Mouse (Mus musculus): Measurements from ENCODE around the gene Aebp1. TPM values are rescaled to one million over a fixed set of nuclear protein-coding genes. Genes with fewer than 3 reads are reported as not detected.

The Aebp1 gene
- polyA plus RNA-seq, 1 experiment from 2014 or later: 15.0 TPM

GRCm38 (mm10) chr11:5851021-5851736 lies 10.6 kb upstream of the Aebp1 start:
- Histone ChIP-seq H3K4me1 (ENCODE audit: control insufficient read depth, insufficient read depth, low read length) (no peaks in the 10 kb centered on the region), H3K4me3 (ENCODE audit: low read depth, low read length) (no peak overlapping the region), H3K9me3 (ENCODE audit: control insufficient read depth, low read length) (no peaks in the 10 kb centered on the region), H3K27ac (ENCODE audit: low read depth, low read length) (no peak overlapping the region), H3K4me2 (no peak overlapping the region), H3K9ac (ENCODE audit: low read length) (no peak overlapping the region), H3K36me3 (ENCODE audit: control insufficient read depth, insufficient read depth, low read length) (no peaks in the 10 kb centered on the region), H3K27me3 (ENCODE audit: control insufficient read depth, insufficient read depth, low read length) (no peaks in the 10 kb centered on the region)
- no peak for ATAC-seq (ENCODE audit: low FRiP score)
- DNase-seq (ENCODE audit: low spot score, missing footprints): no peak
- 61% methylated on average over 4 of the region's 4 CpGs for WGBS

DNA sequence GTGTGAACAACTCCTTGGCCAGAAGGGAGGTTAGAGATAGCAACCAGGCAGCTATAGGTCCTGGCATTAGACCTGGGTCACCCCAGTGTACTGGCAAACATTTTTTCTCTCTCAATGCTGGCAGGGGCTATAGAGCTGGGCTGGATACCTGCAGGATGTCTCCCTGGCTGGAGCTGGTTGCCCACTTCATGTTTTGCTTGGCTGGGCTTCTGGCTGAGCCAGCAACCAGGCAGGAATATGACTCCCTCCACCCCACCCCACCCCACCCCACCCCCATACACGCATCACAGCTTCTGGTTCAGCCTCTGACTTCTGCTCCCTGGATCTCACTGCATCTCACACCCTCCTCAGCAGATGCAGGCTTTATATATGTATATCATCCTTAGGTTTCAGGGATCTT lies 9.4 kb upstream of the Aebp1 start:
- DNase-seq (ENCODE audit: low spot score, missing footprints): no peak
- no peaks in the 10 kb centered on the region for H3K36me3 ChIP-seq (ENCODE audit: control insufficient read depth, insufficient read depth, low read length)
- no peak overlapping the region for H3K27ac ChIP-seq (ENCODE audit: low read depth, low read length)
- no peaks in the 10 kb centered on the region for H3K27me3 ChIP-seq (ENCODE audit: control insufficient read depth, insufficient read depth, low read length)
- no peaks in the 10 kb centered on the region for H3K9me3 ChIP-seq (ENCODE audit: control insufficient read depth, low read length)
- H3K4me1 ChIP-seq (ENCODE audit: control insufficient read depth, insufficient read depth, low read length): no peaks in the 10 kb centered on the region
- no peak overlapping the region for H3K4me3 ChIP-seq (ENCODE audit: low read depth, low read length)
- no peak overlapping the region for H3K4me2 ChIP-seq
- WGBS: 90% methylated on average over 1 of the region's 1 CpGs
- no peak for ATAC-seq (ENCODE audit: low FRiP score)
- H3K9ac ChIP-seq (ENCODE audit: low read length): no peak overlapping the region

DNA sequence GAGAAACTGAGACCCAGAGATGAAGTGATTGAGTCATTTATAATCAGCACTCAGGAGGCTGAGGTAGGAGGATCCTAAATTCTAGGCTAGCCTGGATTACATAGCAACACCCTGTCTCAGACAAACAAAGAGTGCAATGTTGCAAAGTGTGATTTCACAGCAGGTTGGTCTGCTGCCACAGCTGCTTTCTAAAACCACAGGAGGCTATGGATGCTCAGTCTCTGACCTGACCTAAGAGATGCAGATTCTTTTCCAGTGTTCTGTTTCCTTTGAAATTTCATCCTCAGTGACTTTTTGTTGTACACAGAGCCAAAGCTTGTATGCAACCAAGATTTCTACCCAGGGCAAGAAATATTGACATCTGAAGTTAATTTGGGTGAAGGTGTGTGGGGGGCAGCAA lies 6.3 kb upstream of the Aebp1 start:
- Histone ChIP-seq H3K4me3 (ENCODE audit: low read depth, low read length) (no peak overlapping the region), H3K9me3 (ENCODE audit: control insufficient read depth, low read length) (no peaks in the 10 kb centered on the region), H3K27me3 (ENCODE audit: control insufficient read depth, insufficient read depth, low read length) (no peaks in the 10 kb centered on the region), H3K36me3 (ENCODE audit: control insufficient read depth, insufficient read depth, low read length) (no peaks in the 10 kb centered on the region), H3K4me2 (no peak overlapping the region), H3K27ac (ENCODE audit: low read depth, low read length) (no peak overlapping the region), H3K9ac (ENCODE audit: low read length) (no peak overlapping the region), H3K4me1 (ENCODE audit: control insufficient read depth, insufficient read depth, low read length) (no peaks in the 10 kb centered on the region)
- ATAC-seq (ENCODE audit: low FRiP score) (no peak), DNase-seq (ENCODE audit: low spot score, missing footprints) (no peak)

DNA sequence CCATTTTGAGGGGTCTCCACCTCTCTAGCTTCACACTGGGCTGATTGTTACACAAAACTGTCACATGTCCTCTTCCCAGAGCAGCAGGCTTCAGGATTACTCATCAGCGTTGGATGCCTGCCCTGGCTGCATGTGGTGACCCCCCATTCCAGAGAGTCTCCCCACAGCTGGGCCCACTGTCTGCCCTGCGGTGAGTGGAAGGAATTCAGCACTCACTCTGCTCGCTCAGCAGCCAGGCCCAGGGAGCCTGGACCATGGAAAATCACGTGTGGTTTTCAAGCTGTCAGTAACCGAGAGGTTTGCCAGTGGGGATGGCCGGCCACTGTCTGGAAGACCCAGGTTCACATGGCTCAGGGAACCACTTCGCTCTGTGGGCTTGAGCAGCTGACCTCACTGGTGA lies 5.8 kb upstream of the Aebp1 start:
- no peaks in the 10 kb centered on the region for H3K36me3 ChIP-seq (ENCODE audit: control insufficient read depth, insufficient read depth, low read length)
- no peak overlapping the region for H3K27ac ChIP-seq (ENCODE audit: low read depth, low read length)
- no peaks in the 10 kb centered on the region for H3K4me1 ChIP-seq (ENCODE audit: control insufficient read depth, insufficient read depth, low read length)
- no peak overlapping the region for H3K4me2 ChIP-seq
- no peak for ATAC-seq (ENCODE audit: low FRiP score)
- H3K27me3 ChIP-seq (ENCODE audit: control insufficient read depth, insufficient read depth, low read length): peaks cover 3% of the 10 kb centered on the region
- no peak overlapping the region for H3K4me3 ChIP-seq (ENCODE audit: low read depth, low read length)
- 43% methylated on average over 7 of the region's 7 CpGs for WGBS
- no peak overlapping the region for H3K9ac ChIP-seq (ENCODE audit: low read length)
- H3K9me3 ChIP-seq (ENCODE audit: control insufficient read depth, low read length): no peaks in the 10 kb centered on the region
- no peak for DNase-seq (ENCODE audit: low spot score, missing footprints)

GRCm38 (mm10) chr11:5856479-5857130 lies 5.1 kb upstream of the Aebp1 start:
- H3K4me2 ChIP-seq: no peak overlapping the region
- 80% methylated on average over 8 of the region's 8 CpGs for WGBS
- peaks cover 4% of the 10 kb centered on the region for H3K4me1 ChIP-seq (ENCODE audit: control insufficient read depth, insufficient read depth, low read length)
- H3K9me3 ChIP-seq (ENCODE audit: control insufficient read depth, low read length): no peaks in the 10 kb centered on the region
- no peak for ATAC-seq (ENCODE audit: low FRiP score)
- H3K4me3 ChIP-seq (ENCODE audit: low read depth, low read length): no peak overlapping the region
- H3K9ac ChIP-seq (ENCODE audit: low read length): no peak overlapping the region
- no peak overlapping the region for H3K27ac ChIP-seq (ENCODE audit: low read depth, low read length)
- no peaks in the 10 kb centered on the region for H3K36me3 ChIP-seq (ENCODE audit: control insufficient read depth, insufficient read depth, low read length)
- no peak for DNase-seq (ENCODE audit: low spot score, missing footprints)
- peaks cover 10% of the 10 kb centered on the region for H3K27me3 ChIP-seq (ENCODE audit: control insufficient read depth, insufficient read depth, low read length)

DNA sequence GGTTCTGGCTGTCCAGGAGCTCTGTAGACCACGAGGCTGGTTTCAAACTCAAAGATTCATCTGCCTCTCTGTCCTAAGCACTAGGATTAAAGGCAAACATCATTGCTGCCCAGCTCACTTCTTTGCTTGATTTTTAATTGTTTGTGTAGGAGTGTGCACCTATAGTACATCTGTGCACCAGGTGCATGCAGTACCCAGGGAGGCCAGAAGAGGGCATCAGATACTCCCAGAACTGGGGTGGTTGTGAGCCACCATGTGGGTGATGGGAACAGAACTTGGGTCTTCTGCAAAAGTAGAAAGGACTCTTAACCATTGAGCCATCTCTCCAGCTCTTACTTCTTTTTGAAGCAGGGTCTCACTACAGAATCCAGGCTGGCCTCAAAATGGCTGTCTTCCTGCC lies 3.0 kb upstream of the Aebp1 start:
- Histone ChIP-seq H3K9me3 (ENCODE audit: control insufficient read depth, low read length) (no peaks in the 10 kb centered on the region), H3K9ac (ENCODE audit: low read length) (no peak overlapping the region), H3K4me2 (no peak overlapping the region), H3K36me3 (ENCODE audit: control insufficient read depth, insufficient read depth, low read length) (no peaks in the 10 kb centered on the region), H3K4me1 (ENCODE audit: control insufficient read depth, insufficient read depth, low read length) (peaks cover 8% of the 10 kb centered on the region), H3K27me3 (ENCODE audit: control insufficient read depth, insufficient read depth, low read length) (peaks cover 24% of the 10 kb centered on the region), H3K4me3 (ENCODE audit: low read depth, low read length) (no peak overlapping the region), H3K27ac (ENCODE audit: low read depth, low read length) (no peak overlapping the region)
- ATAC-seq (ENCODE audit: low FRiP score) (no peak), DNase-seq (ENCODE audit: low spot score, missing footprints) (no peak)
- WGBS: 67% methylated on average over 1 of the region's 1 CpGs

DNA sequence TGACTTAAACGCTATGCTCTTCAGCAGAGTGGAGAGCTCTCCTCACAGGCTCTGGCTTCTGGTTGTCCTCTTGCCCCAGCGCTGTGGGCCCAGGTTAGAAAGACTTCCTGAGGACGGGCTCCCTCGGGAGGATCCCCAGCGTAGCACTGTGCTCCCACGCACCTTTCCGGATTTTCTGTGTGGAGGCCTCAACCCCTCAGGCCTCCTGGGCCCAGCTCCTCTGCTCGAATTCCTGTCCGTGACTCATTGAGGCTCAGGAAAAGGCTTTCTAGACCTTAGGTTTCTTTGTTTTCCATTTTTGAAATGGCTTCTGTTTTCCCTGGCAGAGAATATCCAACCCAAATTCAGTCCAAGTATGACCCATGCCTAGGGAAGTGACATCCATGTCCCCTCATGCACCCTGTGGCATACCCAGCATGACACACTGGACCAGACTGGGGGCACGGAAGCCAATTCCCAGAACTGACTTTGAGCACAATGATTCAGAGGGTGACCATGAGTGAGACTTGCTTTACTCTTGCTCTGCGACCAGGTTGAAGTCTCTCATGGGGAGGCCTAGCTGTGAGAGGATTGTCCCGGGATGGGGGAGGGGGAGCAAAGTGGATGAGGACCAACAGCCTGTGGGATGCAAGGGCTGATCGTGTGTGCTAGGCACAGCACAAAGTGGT lies 1.7 kb upstream of the Aebp1 start:
- Histone ChIP-seq H3K9ac (ENCODE audit: low read length) (no peak overlapping the region), H3K4me3 (ENCODE audit: low read depth, low read length) (no peak overlapping the region), H3K27me3 (ENCODE audit: control insufficient read depth, insufficient read depth, low read length) (peaks cover 24% of the 10 kb centered on the region), H3K36me3 (ENCODE audit: control insufficient read depth, insufficient read depth, low read length) (no peaks in the 10 kb centered on the region), H3K4me1 (ENCODE audit: control insufficient read depth, insufficient read depth, low read length) (peaks cover 8% of the 10 kb centered on the region), H3K27ac (ENCODE audit: low read depth, low read length) (no peak overlapping the region), H3K4me2 (no peak overlapping the region), H3K9me3 (ENCODE audit: control insufficient read depth, low read length) (no peaks in the 10 kb centered on the region)
- no peak for ATAC-seq (ENCODE audit: low FRiP score)
- DNase-seq (ENCODE audit: low spot score, missing footprints): no peak
- WGBS: 86% methylated on average over 13 of the region's 13 CpGs

GRCm38 (mm10) chr11:5860639-5861038 lies 1.1 kb upstream of the Aebp1 start:
- WGBS: 75% methylated on average over 6 of the region's 6 CpGs
- Histone ChIP-seq H3K9ac (ENCODE audit: low read length) (no peak overlapping the region), H3K36me3 (ENCODE audit: control insufficient read depth, insufficient read depth, low read length) (no peaks in the 10 kb centered on the region), H3K4me3 (ENCODE audit: low read depth, low read length) (no peak overlapping the region), H3K9me3 (ENCODE audit: control insufficient read depth, low read length) (no peaks in the 10 kb centered on the region), H3K27ac (ENCODE audit: low read depth, low read length) (no peak overlapping the region), H3K27me3 (ENCODE audit: control insufficient read depth, insufficient read depth, low read length) (peaks cover 24% of the 10 kb centered on the region), H3K4me1 (ENCODE audit: control insufficient read depth, insufficient read depth, low read length) (peaks cover 8% of the 10 kb centered on the region), H3K4me2 (no peak overlapping the region)
- DNase-seq (ENCODE audit: low spot score, missing footprints) (no peak), ATAC-seq (ENCODE audit: low FRiP score) (no peak)

GRCm38 (mm10) chr11:5862394-5863105 lies 803 bp downstream of the Aebp1 start:
- H3K27ac ChIP-seq (ENCODE audit: low read depth, low read length): no peak overlapping the region
- WGBS: 32% methylated on average over 15 of the region's 15 CpGs
- H3K36me3 ChIP-seq (ENCODE audit: control insufficient read depth, insufficient read depth, low read length): no peaks in the 10 kb centered on the region
- ATAC-seq (ENCODE audit: low FRiP score) (no peak), DNase-seq (ENCODE audit: low spot score, missing footprints) (peak; percentile 88)
- no peak overlapping the region for H3K9ac ChIP-seq (ENCODE audit: low read length)
- H3K9me3 ChIP-seq (ENCODE audit: control insufficient read depth, low read length): no peaks in the 10 kb centered on the region
- peak overlapping the region; percentile 45; the same call in 1 of the 2 replicates for H3K4me2 ChIP-seq
- H3K4me3 ChIP-seq (ENCODE audit: low read depth, low read length): peak overlapping the region; percentile 25; the same call in 1 of the 2 replicates
- H3K27me3 ChIP-seq (ENCODE audit: control insufficient read depth, insufficient read depth, low read length): peaks cover 24% of the 10 kb centered on the region
- peaks cover 8% of the 10 kb centered on the region for H3K4me1 ChIP-seq (ENCODE audit: control insufficient read depth, insufficient read depth, low read length)

All from midbrain, embryonic 11.5 days (tissue).